Mouse (Mus musculus): ENCODE results near the gene Higd1b. TPM values are rescaled to one million over a fixed set of nuclear protein-coding genes. Genes with fewer than 3 reads are reported as not detected.

The Higd1b gene
- polyA plus RNA-seq, 1 experiment from 2014 or later = not detected

DNA sequence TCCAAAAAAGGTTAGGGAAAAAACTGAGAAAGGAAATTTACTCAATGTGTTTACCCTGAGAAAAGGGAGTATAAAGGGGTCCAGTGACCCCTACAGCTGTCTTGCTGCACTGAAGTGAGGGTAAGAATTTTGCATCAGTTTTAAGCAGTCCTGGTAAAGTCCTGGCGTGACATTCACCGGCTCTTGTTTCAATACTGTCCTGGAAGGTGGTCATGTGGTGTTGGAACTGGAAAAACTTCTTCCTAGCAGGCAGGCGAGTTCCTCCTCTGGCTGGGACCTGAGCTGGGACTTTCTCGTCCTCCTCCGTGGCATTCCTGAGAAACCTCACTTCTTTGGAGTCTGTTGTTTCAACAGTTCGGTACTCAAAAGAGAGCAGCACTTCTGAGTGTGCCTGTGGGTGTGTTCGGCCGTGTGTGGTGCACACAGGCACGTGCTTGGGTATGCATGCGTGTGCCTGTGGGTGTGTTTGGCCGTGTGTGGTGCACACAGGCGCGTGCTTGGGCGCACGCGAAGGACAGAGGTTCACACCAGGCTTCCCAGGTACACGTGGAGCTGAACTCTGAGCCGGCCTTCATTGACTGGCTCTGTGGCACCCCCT is 2.9 kb upstream of the Higd1b start:
- Histone ChIP-seq H3K36me3 (ENCODE audit: control insufficient read depth, insufficient read depth) (peaks cover 3% of the 10 kb centered on the region; the same call in 1 of the 2 replicates), H3K27ac (ENCODE audit: low read length) (no peak overlapping the region), H3K27me3 (ENCODE audit: control insufficient read depth, insufficient read depth, low read depth, low read length) (no peaks in the 10 kb centered on the region), H3K9me3 (replicated peaks; ENCODE audit: control insufficient read depth, low read length) (no peaks in the 10 kb centered on the region; the same call in 1 of the 2 replicates), H3K4me1 (ENCODE audit: control insufficient read depth, low read depth, low read length) (no peaks in the 10 kb centered on the region), H3K4me3 (ENCODE audit: low read depth, low read length) (no peak overlapping the region), H3K9ac (ENCODE audit: low read depth, low read length) (no peak overlapping the region), H3K4me2 (ENCODE audit: low read depth, low read length) (no peak overlapping the region)
- 61% methylated on average over 18 of the region's 18 CpGs for WGBS (ENCODE audit: insufficient replicate concordance)
- ATAC-seq (ENCODE audit: low read depth) = no peak

- H3K27me3 ChIP-seq (ENCODE audit: control insufficient read depth, insufficient read depth, low read depth, low read length) = no peaks in the 10 kb centered on the region
- no peak overlapping the region for H3K4me3 ChIP-seq (ENCODE audit: low read depth, low read length)
- no peaks in the 10 kb centered on the region for H3K4me1 ChIP-seq (ENCODE audit: control insufficient read depth, low read depth, low read length)
- H3K9me3 ChIP-seq (replicated peaks; ENCODE audit: control insufficient read depth, low read length) = no peaks in the 10 kb centered on the region
- H3K4me2 ChIP-seq (ENCODE audit: low read depth, low read length) = no peak overlapping the region
- no peak overlapping the region for H3K9ac ChIP-seq (ENCODE audit: low read depth, low read length)
- no peak for ATAC-seq (ENCODE audit: low read depth)
- H3K36me3 ChIP-seq (ENCODE audit: control insufficient read depth, insufficient read depth) = peaks cover 12% of the 10 kb centered on the region
- no peak overlapping the region for H3K27ac ChIP-seq (ENCODE audit: low read length)
- WGBS (ENCODE audit: insufficient replicate concordance) = 78% methylated on average over 10 of the region's 10 CpGs
Measured at GRCm38 (mm10) chr11:102834219-102834618, 1.4 kb upstream of the Higd1b start.

GRCm38 (mm10) chr11:102836146-102836545 is 497 bp downstream of the Higd1b start:
- no peak for ATAC-seq (ENCODE audit: low read depth)
- Histone ChIP-seq H3K4me3 (ENCODE audit: low read depth, low read length) (no peak overlapping the region), H3K4me2 (ENCODE audit: low read depth, low read length) (no peak overlapping the region), H3K4me1 (ENCODE audit: control insufficient read depth, low read depth, low read length) (no peaks in the 10 kb centered on the region), H3K9me3 (replicated peaks; ENCODE audit: control insufficient read depth, low read length) (no peaks in the 10 kb centered on the region), H3K36me3 (ENCODE audit: control insufficient read depth, insufficient read depth) (peaks cover 22% of the 10 kb centered on the region), H3K27ac (ENCODE audit: low read length) (no peak overlapping the region), H3K9ac (ENCODE audit: low read depth, low read length) (no peak overlapping the region), H3K27me3 (ENCODE audit: control insufficient read depth, insufficient read depth, low read depth, low read length) (no peaks in the 10 kb centered on the region)
- 77% methylated on average over 9 of the region's 9 CpGs for WGBS (ENCODE audit: insufficient replicate concordance)

DNA sequence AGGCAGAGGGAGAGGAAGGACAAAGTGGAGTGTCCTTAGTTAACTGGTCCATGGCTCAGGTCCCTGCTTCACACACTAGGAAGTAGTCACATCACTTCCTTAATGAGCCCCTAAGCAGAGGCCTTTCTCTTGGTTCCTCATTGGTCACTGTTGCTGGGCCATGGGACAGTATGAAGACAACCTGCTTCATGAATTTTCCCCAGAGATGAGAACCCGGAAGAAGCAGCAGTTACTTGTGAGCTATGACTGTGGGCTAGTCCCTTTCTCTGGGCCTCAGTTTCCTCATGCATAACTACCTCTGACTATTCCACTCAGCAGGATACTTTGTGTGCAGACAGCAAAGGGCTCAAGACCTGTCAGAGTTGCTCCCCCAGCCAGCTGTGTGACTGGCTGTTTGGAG is 1.7 kb downstream of the Higd1b start:
- Histone ChIP-seq H3K27me3 (ENCODE audit: control insufficient read depth, insufficient read depth, low read depth, low read length) (no peaks in the 10 kb centered on the region), H3K9ac (ENCODE audit: low read depth, low read length) (no peak overlapping the region), H3K4me3 (ENCODE audit: low read depth, low read length) (no peak overlapping the region), H3K27ac (ENCODE audit: low read length) (no peak overlapping the region), H3K4me2 (ENCODE audit: low read depth, low read length) (no peak overlapping the region), H3K9me3 (replicated peaks; ENCODE audit: control insufficient read depth, low read length) (no peaks in the 10 kb centered on the region), H3K36me3 (ENCODE audit: control insufficient read depth, insufficient read depth) (peaks cover 29% of the 10 kb centered on the region), H3K4me1 (ENCODE audit: control insufficient read depth, low read depth, low read length) (no peaks in the 10 kb centered on the region)
- ATAC-seq (ENCODE audit: low read depth) = no peak
- WGBS (ENCODE audit: insufficient replicate concordance) = 67% methylated on average over 1 of the region's 1 CpGs

DNA sequence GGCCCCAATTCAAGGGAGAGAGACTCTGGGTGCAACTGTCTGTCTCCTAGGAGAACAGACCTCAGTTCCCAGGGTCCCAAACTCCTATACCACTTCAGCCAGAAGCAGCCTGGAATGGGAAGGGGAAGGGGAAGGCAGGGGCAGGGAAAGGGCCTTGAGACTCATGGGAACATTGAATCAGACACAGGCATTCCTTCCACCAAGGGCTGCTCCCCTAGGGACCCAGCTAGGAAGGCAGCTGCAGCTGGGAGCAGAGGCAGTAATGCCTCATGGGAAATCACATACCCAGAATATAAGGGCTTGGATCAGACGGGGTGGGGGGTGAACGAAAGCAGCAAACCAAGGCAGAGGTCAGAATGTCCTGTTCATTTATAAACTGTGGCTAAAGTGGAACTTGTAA is 2.5 kb downstream of the Higd1b start:
- no peak overlapping the region for H3K4me3 ChIP-seq (ENCODE audit: low read depth, low read length)
- no peak overlapping the region for H3K27ac ChIP-seq (ENCODE audit: low read length)
- no peaks in the 10 kb centered on the region for H3K9me3 ChIP-seq (replicated peaks; ENCODE audit: control insufficient read depth, low read length)
- WGBS (ENCODE audit: insufficient replicate concordance) = 81% methylated on average over 2 of the region's 2 CpGs
- H3K4me2 ChIP-seq (ENCODE audit: low read depth, low read length) = no peak overlapping the region
- H3K27me3 ChIP-seq (ENCODE audit: control insufficient read depth, insufficient read depth, low read depth, low read length) = no peaks in the 10 kb centered on the region
- peaks cover 32% of the 10 kb centered on the region for H3K36me3 ChIP-seq (ENCODE audit: control insufficient read depth, insufficient read depth)
- H3K4me1 ChIP-seq (ENCODE audit: control insufficient read depth, low read depth, low read length) = no peaks in the 10 kb centered on the region
- no peak for ATAC-seq (ENCODE audit: low read depth)
- no peak overlapping the region for H3K9ac ChIP-seq (ENCODE audit: low read depth, low read length)

DNA sequence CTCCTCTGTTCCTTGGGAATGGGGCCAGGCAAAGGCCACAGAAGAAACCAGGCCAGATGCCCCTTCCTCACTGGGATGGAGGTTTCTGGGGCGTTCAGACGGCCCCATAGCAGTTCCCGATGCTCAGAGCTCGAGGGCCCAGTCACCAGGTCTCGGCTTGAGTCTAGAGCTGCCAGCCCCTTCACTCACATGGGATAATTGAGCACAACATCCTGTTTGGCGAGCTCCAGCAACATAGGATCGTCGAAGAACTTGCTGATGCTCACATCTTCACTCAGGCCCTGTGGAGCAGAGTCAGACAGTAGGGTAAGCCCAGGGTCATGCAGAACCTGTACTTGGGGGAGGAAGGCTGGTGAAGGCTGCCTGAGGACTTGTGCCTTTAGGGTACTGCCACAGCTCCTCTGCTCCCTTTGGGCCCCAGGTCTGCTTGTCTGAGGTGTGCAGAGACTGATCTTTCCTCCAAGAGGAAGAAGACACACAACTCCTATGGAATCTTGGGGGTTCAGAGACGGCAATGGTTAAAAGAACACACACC is 3.0 kb downstream of the Higd1b start:
- H3K9me3 ChIP-seq (replicated peaks; ENCODE audit: control insufficient read depth, low read length) = no peaks in the 10 kb centered on the region
- no peak overlapping the region for H3K4me2 ChIP-seq (ENCODE audit: low read depth, low read length)
- H3K27ac ChIP-seq (ENCODE audit: low read length) = no peak overlapping the region
- H3K4me1 ChIP-seq (ENCODE audit: control insufficient read depth, low read depth, low read length) = no peaks in the 10 kb centered on the region
- H3K36me3 ChIP-seq (ENCODE audit: control insufficient read depth, insufficient read depth) = peaks cover 36% of the 10 kb centered on the region
- H3K4me3 ChIP-seq (ENCODE audit: low read depth, low read length) = no peak overlapping the region
- no peaks in the 10 kb centered on the region for H3K27me3 ChIP-seq (ENCODE audit: control insufficient read depth, insufficient read depth, low read depth, low read length)
- 77% methylated on average over 9 of the region's 9 CpGs for WGBS (ENCODE audit: insufficient replicate concordance)
- no peak for ATAC-seq (ENCODE audit: low read depth)
- no peak overlapping the region for H3K9ac ChIP-seq (ENCODE audit: low read depth, low read length)

GRCm38 (mm10) chr11:102845926-102846325 is 10.3 kb downstream of the Higd1b start:
- no peaks in the 10 kb centered on the region for H3K9me3 ChIP-seq (replicated peaks; ENCODE audit: control insufficient read depth, low read length)
- no peak overlapping the region for H3K4me3 ChIP-seq (ENCODE audit: low read depth, low read length)
- 88% methylated on average over 10 of the region's 10 CpGs for WGBS (ENCODE audit: insufficient replicate concordance)
- H3K27ac ChIP-seq (ENCODE audit: low read length) = no peak overlapping the region
- no peaks in the 10 kb centered on the region for H3K27me3 ChIP-seq (ENCODE audit: control insufficient read depth, insufficient read depth, low read depth, low read length)
- H3K4me1 ChIP-seq (ENCODE audit: control insufficient read depth, low read depth, low read length) = no peaks in the 10 kb centered on the region
- no peak overlapping the region for H3K9ac ChIP-seq (ENCODE audit: low read depth, low read length)
- H3K36me3 ChIP-seq (ENCODE audit: control insufficient read depth, insufficient read depth) = peaks cover 71% of the 10 kb centered on the region
- H3K4me2 ChIP-seq (ENCODE audit: low read depth, low read length) = no peak overlapping the region
- ATAC-seq (ENCODE audit: low read depth) = no peak

DNA sequence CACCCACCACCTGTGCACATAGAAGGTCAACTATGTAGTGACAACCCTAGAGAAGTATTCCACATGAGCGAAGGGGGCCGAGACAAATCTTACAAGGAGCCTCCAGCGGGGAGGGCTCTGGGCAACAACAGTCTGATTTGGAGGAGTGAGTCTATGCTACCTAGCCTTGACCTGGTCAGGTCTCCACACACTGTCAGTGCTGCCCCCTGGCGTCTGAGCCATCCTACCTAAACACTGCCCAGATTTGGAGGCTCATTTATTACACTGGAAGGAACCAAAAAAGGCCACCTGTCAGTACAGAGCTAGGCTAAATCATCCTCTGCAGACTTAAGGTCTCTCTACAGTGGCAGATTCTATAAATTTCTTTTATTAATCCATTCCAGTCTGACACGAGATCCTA is 16.2 kb downstream of the Higd1b start:
- H3K4me3 ChIP-seq (ENCODE audit: low read depth, low read length) = no peak overlapping the region
- peaks cover 45% of the 10 kb centered on the region for H3K36me3 ChIP-seq (ENCODE audit: control insufficient read depth, insufficient read depth)
- H3K27ac ChIP-seq (ENCODE audit: low read length) = no peak overlapping the region
- H3K9me3 ChIP-seq (replicated peaks; ENCODE audit: control insufficient read depth, low read length) = no peaks in the 10 kb centered on the region
- no peak for ATAC-seq (ENCODE audit: low read depth)
- H3K4me1 ChIP-seq (ENCODE audit: control insufficient read depth, low read depth, low read length) = no peaks in the 10 kb centered on the region
- H3K4me2 ChIP-seq (ENCODE audit: low read depth, low read length) = no peak overlapping the region
- H3K27me3 ChIP-seq (ENCODE audit: control insufficient read depth, insufficient read depth, low read depth, low read length) = no peaks in the 10 kb centered on the region
- no peak overlapping the region for H3K9ac ChIP-seq (ENCODE audit: low read depth, low read length)
- 68% methylated on average over 5 of the region's 5 CpGs for whole genome bisulfite sequencing (ENCODE audit: insufficient replicate concordance)

DNA sequence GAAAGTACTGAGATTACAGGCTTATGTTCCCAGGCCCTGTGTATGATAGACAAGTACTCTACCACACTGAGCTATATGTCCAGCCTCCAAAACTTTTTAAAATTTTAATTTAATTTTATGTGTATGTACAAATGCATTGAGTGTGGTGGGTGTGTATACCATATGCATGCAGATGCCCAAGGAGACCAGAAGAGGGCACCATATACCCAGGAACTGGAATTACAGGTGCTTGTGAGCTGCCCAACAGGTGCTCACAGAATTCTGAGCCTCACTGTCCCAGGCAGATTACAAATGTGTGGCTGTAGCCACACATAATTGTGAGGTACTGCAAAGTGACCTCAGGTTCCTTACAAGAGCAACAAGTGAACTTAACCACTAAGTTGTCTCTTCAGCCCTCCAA is 18.1 kb downstream of the Higd1b start:
- Histone ChIP-seq H3K4me1 (ENCODE audit: control insufficient read depth, low read depth, low read length) (no peaks in the 10 kb centered on the region), H3K36me3 (ENCODE audit: control insufficient read depth, insufficient read depth) (peaks cover 34% of the 10 kb centered on the region), H3K4me3 (ENCODE audit: low read depth, low read length) (no peak overlapping the region), H3K4me2 (ENCODE audit: low read depth, low read length) (no peak overlapping the region), H3K27ac (ENCODE audit: low read length) (no peak overlapping the region), H3K27me3 (ENCODE audit: control insufficient read depth, insufficient read depth, low read depth, low read length) (no peaks in the 10 kb centered on the region), H3K9ac (ENCODE audit: low read depth, low read length) (no peak overlapping the region), H3K9me3 (replicated peaks; ENCODE audit: control insufficient read depth, low read length) (no peaks in the 10 kb centered on the region)
- no peak for ATAC-seq (ENCODE audit: low read depth)
